Mouse (Mus musculus): ENCODE measurements at regions not wholly inside any gene's neighbourhood (a gene's known extent, or its start where the extent isn't known, plus 50 kb on each side); places are given as distances from the start of the nearest gene placed in this dataset.
"Not testable (repeated sequence)": the region's sequence is repeated elsewhere in the genome, so short reads cannot be mapped to it uniquely, and the experiment has no call there.

GRCm38 (mm10) chr13:83744110-83744752, 240.4 kb downstream of the Mef2c start:
- DNase-seq (ENCODE audit: low read depth, low spot score) = no peak

- DNase-seq (ENCODE audit: low read depth, low spot score) = peak; percentile 86
Observed at GRCm38 (mm10) chr13:83744981-83745555, 241.2 kb downstream of the Mef2c start.

- no peak for DNase-seq (ENCODE audit: low read depth, low spot score)
Observed at GRCm38 (mm10) chr13:83745961-83746360, 242.1 kb downstream of the Mef2c start.

GRCm38 (mm10) chr13:83747671-83748070, 243.8 kb downstream of the Mef2c start:
- DNase-seq (ENCODE audit: low read depth, low spot score) = no peak

GRCm38 (mm10) chr13:83749376-83750150, 245.7 kb downstream of the Mef2c start:
- DNase-seq (ENCODE audit: low read depth, low spot score) = no peak

GRCm38 (mm10) chr13:83750437-83750836, 246.6 kb downstream of the Mef2c start:
- no peak for DNase-seq (ENCODE audit: low read depth, low spot score)

GRCm38 (mm10) chr13:83760387-83761170, 256.7 kb downstream of the Mef2c start:
- DNase-seq (ENCODE audit: low read depth, low spot score) = no peak

GRCm38 (mm10) chr13:83762484-83762883, 258.6 kb downstream of the Mef2c start:
- no peak for DNase-seq (ENCODE audit: low read depth, low spot score)

- not testable (repeated sequence) for DNase-seq (ENCODE audit: low read depth, low spot score)
Observed at GRCm38 (mm10) chr13:83763288-83763687, 259.5 kb downstream of the Mef2c start.

GRCm38 (mm10) chr13:83785643-83786042, 281.8 kb downstream of the Mef2c start:
- no peak for DNase-seq (ENCODE audit: low read depth, low spot score)

- DNase-seq (ENCODE audit: low read depth, low spot score) = no peak
Observed at GRCm38 (mm10) chr13:83809535-83809934, 305.7 kb downstream of the Mef2c start.

GRCm38 (mm10) chr13:83820291-83820690, 316.5 kb downstream of the Mef2c start:
- no peak for DNase-seq (ENCODE audit: low read depth, low spot score)

- DNase-seq (ENCODE audit: low read depth, low spot score) = no peak
Observed at GRCm38 (mm10) chr13:83820721-83821120, 316.9 kb downstream of the Mef2c start.

GRCm38 (mm10) chr13:83824926-83825325, 321.1 kb downstream of the Mef2c start:
- DNase-seq (ENCODE audit: low read depth, low spot score) = no peak

GRCm38 (mm10) chr13:83826841-83827463, 323.1 kb downstream of the Mef2c start:
- no peak for DNase-seq (ENCODE audit: low read depth, low spot score)

GRCm38 (mm10) chr13:83865932-83866685, 356.0 kb upstream of the Tmem161b start:
- no peak for DNase-seq (ENCODE audit: low read depth, low spot score)

GRCm38 (mm10) chr13:83867211-83867610, 354.9 kb upstream of the Tmem161b start:
- no peak for DNase-seq (ENCODE audit: low read depth, low spot score)

- DNase-seq (ENCODE audit: low read depth, low spot score) = no peak
Observed at GRCm38 (mm10) chr13:83867831-83868473, 354.1 kb upstream of the Tmem161b start.

- no peak for DNase-seq (ENCODE audit: low read depth, low spot score)
Observed at GRCm38 (mm10) chr13:83868922-83869321, 353.2 kb upstream of the Tmem161b start.

- no peak for DNase-seq (ENCODE audit: low read depth, low spot score)
Observed at GRCm38 (mm10) chr13:83872143-83872819, 349.8 kb upstream of the Tmem161b start.

All from retina, adult 2 months (tissue).